Mouse (Mus musculus) CH12.LX (cell line): Measurements from ENCODE around the gene Rita1. TPM values are rescaled to one million over a fixed set of nuclear protein-coding genes. Genes with fewer than 3 reads are reported as not detected.

ENCODE experiments used
- DNase-seq: peaks from one replicate; pipeline ENCODE4 v3.0.0-alpha.2; 2013; ENCODE audit errors: extremely low read depth
- H3K27ac ChIP-seq: 2 replicates; pipeline ENCODE4 v1.5.1; 2012; ENCODE audit warnings: low read depth, mild to moderate bottlenecking, control low read depth, moderate library complexity; ENCODE audit not compliant: insufficient read depth
- H3K27me3 ChIP-seq: replicated peaks from 2 replicates; pipeline ENCODE3; 2012; ENCODE audit warnings: inconsistent platforms
- H3K36me3 ChIP-seq, 2 experiments: replicated peaks in 1 of 2; 2 replicates each; pipeline versions ENCODE3 to v1.6.1; 2012; ENCODE audit warnings: inconsistent platforms in 1 of 2, low read length in 1 of 2, mild to moderate bottlenecking in 1 of 2, mixed read lengths in 1 of 2, moderate library complexity in 1 of 2; ENCODE audit not compliant: control insufficient read depth in 1 of 2, insufficient read depth in 1 of 2
- H3K4me1 ChIP-seq, 2 experiments: 2 replicates each; pipeline ENCODE4 v1.6.1; 2012; ENCODE audit warnings: inconsistent platforms in 1 of 2, moderate library complexity in 1 of 2; ENCODE audit not compliant: insufficient read depth in 2 of 2, control insufficient read depth in 1 of 2
- H3K4me2 ChIP-seq: 2 replicates; pipeline ENCODE4 v1.6.1; 2012; ENCODE audit warnings: low read depth, mild to moderate bottlenecking, control low read depth; ENCODE audit not compliant: poor library complexity, insufficient read depth, severe bottlenecking
- H3K4me3 ChIP-seq, 3 experiments: fragments of 150-350 bp in 1 of 3; sonication (generic) in 1 of 3; replicated peaks in 1 of 3; 2 replicates each; pipeline versions ENCODE3 to v1.5.1; 2011 to 2012; ENCODE audit warnings: low read depth in 2 of 3, low read length in 2 of 3, mild to moderate bottlenecking in 2 of 3, moderate library complexity in 2 of 3, control low read depth in 1 of 3, improper control_type of control experiment in 1 of 3, inconsistent platforms in 1 of 3, mixed read lengths in 1 of 3; ENCODE audit not compliant: poor library complexity in 1 of 3
- H3K79me2 ChIP-seq: replicated peaks from 2 replicates; pipeline ENCODE4 v1.6.1; 2012; ENCODE audit warnings: mild to moderate bottlenecking, moderate library complexity; ENCODE audit not compliant: control insufficient read depth, poor library complexity, insufficient read depth, severe bottlenecking; ENCODE audit errors: extremely low read depth
- H3K9ac ChIP-seq: 2 replicates; pipeline ENCODE4 v1.6.1; 2012; ENCODE audit warnings: low read depth, mild to moderate bottlenecking, control low read depth, moderate library complexity; ENCODE audit not compliant: insufficient read depth
- H3K9me3 ChIP-seq: replicated peaks from 2 replicates; pipeline ENCODE3; 2012; ENCODE audit warnings: low read length, inconsistent platforms, mixed read lengths
- BHLHE40 ChIP-seq: IDR thresholded peaks from 2 replicates; pipeline ENCODE4 v1.6.1; 2011; ENCODE audit warnings: mild to moderate bottlenecking, low read depth, low read length, improper control_type of control experiment
- CHD2 ChIP-seq: IDR thresholded peaks from 2 replicates; pipeline ENCODE4 v1.6.1; 2011; ENCODE audit warnings: low read length, improper control_type of control experiment
- CTCF ChIP-seq, 2 experiments: IDR thresholded peaks in 1 of 2; conservative IDR thresholded peaks in 1 of 2; 2 replicates each; pipeline ENCODE4 v1.5.1; 2011 to 2012; ENCODE audit warnings: low read depth in 2 of 2, low read length in 2 of 2, improper control_type of control experiment in 1 of 2, inconsistent platforms in 1 of 2, mild to moderate bottlenecking in 1 of 2, moderate library complexity in 1 of 2
- E2F4 ChIP-seq: IDR thresholded peaks from 2 replicates; pipeline ENCODE4 v1.6.1; 2011; ENCODE audit warnings: low read depth, low read length, improper control_type of control experiment; ENCODE audit not compliant: insufficient replicate concordance
- ELF1 ChIP-seq: IDR thresholded peaks from 2 replicates; pipeline ENCODE4 v1.6.1; 2014; ENCODE audit warnings: low read depth, mild to moderate bottlenecking, inconsistent platforms, low read length, improper control_type of control experiment
- EP300 ChIP-seq: IDR thresholded peaks from 2 replicates; pipeline ENCODE4 v1.6.1; 2011; ENCODE audit warnings: low read length, improper control_type of control experiment
- ETS1 ChIP-seq: conservative IDR thresholded peaks from 2 replicates; pipeline ENCODE4 v1.6.1; 2012; ENCODE audit warnings: low read depth, mild to moderate bottlenecking, inconsistent platforms, low read length, improper control_type of control experiment, moderate library complexity
- GABPA ChIP-seq: IDR thresholded peaks from 2 replicates; pipeline ENCODE4 v1.6.1; 2012; ENCODE audit warnings: low read depth, low read length, improper control_type of control experiment, inconsistent platforms; ENCODE audit not compliant: insufficient replicate concordance
- HCFC1 ChIP-seq: IDR thresholded peaks from 2 replicates; pipeline ENCODE4 v1.6.1; 2012; ENCODE audit warnings: low read depth, mild to moderate bottlenecking, inconsistent platforms, low read length, improper control_type of control experiment
- IRF4 ChIP-seq: IDR thresholded peaks from 2 replicates; pipeline ENCODE4 v1.6.1; 2014; ENCODE audit warnings: low read depth, mild to moderate bottlenecking, inconsistent platforms, low read length, improper control_type of control experiment
- JUN ChIP-seq: IDR thresholded peaks from 2 replicates; pipeline ENCODE4 v1.6.1; 2011; ENCODE audit warnings: low read depth, mild to moderate bottlenecking, low read length, improper control_type of control experiment, moderate library complexity; ENCODE audit not compliant: insufficient read depth
- KAT2A ChIP-seq: IDR thresholded peaks from 2 replicates; pipeline ENCODE4 v1.6.1; 2012; ENCODE audit warnings: low read length, improper control_type of control experiment, inconsistent platforms; ENCODE audit not compliant: insufficient replicate concordance
- MAFK ChIP-seq: IDR thresholded peaks from 2 replicates; pipeline ENCODE4 v1.6.1; 2011; ENCODE audit warnings: low read length, improper control_type of control experiment; ENCODE audit not compliant: insufficient replicate concordance
- MAX ChIP-seq: IDR thresholded peaks from 2 replicates; pipeline ENCODE4 v1.6.1; 2011; ENCODE audit warnings: low read length, improper control_type of control experiment
- MAZ ChIP-seq: IDR thresholded peaks from 2 replicates; pipeline ENCODE4 v1.6.1; 2012; ENCODE audit warnings: low read depth, mild to moderate bottlenecking, inconsistent platforms, low read length, improper control_type of control experiment, moderate library complexity
- MEF2A ChIP-seq: IDR thresholded peaks from 2 replicates; pipeline ENCODE4 v1.6.1; 2014; ENCODE audit warnings: low read depth, mild to moderate bottlenecking, inconsistent platforms, low read length, improper control_type of control experiment, borderline replicate concordance
- MXI1 ChIP-seq: IDR thresholded peaks from 2 replicates; pipeline ENCODE4 v1.6.1; 2011; ENCODE audit warnings: mild to moderate bottlenecking, low read depth, low read length, improper control_type of control experiment
- NELFE ChIP-seq: IDR thresholded peaks from 2 replicates; pipeline ENCODE4 v1.6.1; 2011; ENCODE audit warnings: low read depth, low read length, improper control_type of control experiment
- NRF1 ChIP-seq: IDR thresholded peaks from 2 replicates; pipeline ENCODE4 v1.6.1; 2014; ENCODE audit warnings: low read depth, mild to moderate bottlenecking, inconsistent platforms, low read length, improper control_type of control experiment, moderate library complexity
- PAX5 ChIP-seq: IDR thresholded peaks from 2 replicates; pipeline ENCODE4 v1.6.1; 2012; ENCODE audit warnings: low read length, inconsistent platforms, mixed read lengths
- POLR2A ChIP-seq: IDR thresholded peaks from 2 replicates; pipeline ENCODE4 v1.6.1; 2011; ENCODE audit warnings: low read depth, mild to moderate bottlenecking, improper control_type of control experiment, low read length
- POLR2AphosphoS2 ChIP-seq: IDR thresholded peaks from 2 replicates; pipeline ENCODE4 v1.6.1; 2011; ENCODE audit warnings: low read depth, low read length, improper control_type of control experiment
- RAD21 ChIP-seq: IDR thresholded peaks from 2 replicates; pipeline ENCODE4 v1.6.1; 2011; ENCODE audit warnings: low read depth, mild to moderate bottlenecking, low read length, improper control_type of control experiment, moderate library complexity
- SIN3A ChIP-seq: IDR thresholded peaks from 2 replicates; pipeline ENCODE4 v1.6.1; 2012; ENCODE audit warnings: low read length, improper control_type of control experiment, inconsistent platforms
- SMC3 ChIP-seq: IDR thresholded peaks from 2 replicates; pipeline ENCODE4 v1.6.1; 2011; ENCODE audit warnings: low read depth, low read length, improper control_type of control experiment
- TBP ChIP-seq: conservative IDR thresholded peaks from 2 replicates; pipeline ENCODE4 v1.6.1; 2011; ENCODE audit warnings: low read depth, low read length, improper control_type of control experiment
- UBTF ChIP-seq: IDR thresholded peaks from 2 replicates; pipeline ENCODE4 v1.6.1; 2012; ENCODE audit warnings: low read depth, mild to moderate bottlenecking, inconsistent platforms, low read length, improper control_type of control experiment, moderate library complexity
- USF1 ChIP-seq: IDR thresholded peaks from 2 replicates; pipeline ENCODE4 v1.6.1; 2014; ENCODE audit warnings: low read depth, mild to moderate bottlenecking, inconsistent platforms, low read length, improper control_type of control experiment
- USF2 ChIP-seq: conservative IDR thresholded peaks from 2 replicates; pipeline ENCODE4 v1.6.1; 2011; ENCODE audit warnings: low read depth, low read length, improper control_type of control experiment
- ZC3H11A ChIP-seq: IDR thresholded peaks from 2 replicates; pipeline ENCODE4 v1.6.1; 2012; ENCODE audit warnings: low read depth, mild to moderate bottlenecking, inconsistent platforms, low read length, improper control_type of control experiment
- ZKSCAN1 ChIP-seq: IDR thresholded peaks from 2 replicates; pipeline ENCODE4 v1.6.1; 2012; ENCODE audit warnings: low read depth, inconsistent platforms, low read length, improper control_type of control experiment, borderline replicate concordance
- ZNF384 ChIP-seq: IDR thresholded peaks from 2 replicates; pipeline ENCODE4 v1.6.1; 2012; ENCODE audit warnings: low read depth, low read length, improper control_type of control experiment, inconsistent platforms
- dilution Hi-C: fragments of 300-500 bp; cut with MboI; formaldehyde crosslinking; loops from 2 replicates; pipeline ENCODE4 v1.14.3; 2020; ENCODE audit warnings: low sequenced_read_pairs; ENCODE audit not compliant: extremely low pct_unique_long_range_greater_than_20kb, extremely low pct_ligation_motif_present
- in situ Hi-C: fragments of 300-500 bp; cut with MboI; formaldehyde crosslinking; loops from 3 replicates; pipeline ENCODE4 v1.14.3; 2019; ENCODE audit warnings: low sequenced_read_pairs, low pct_ligation_motif_present, low pct_unique_long_range_greater_than_20kb, mixed read lengths
- polyA plus RNA-seq: library from polyadenylated mRNA; unstranded; fragments of >175 nt; gene quantifications from 2 replicates; pipeline ENCODE4 v1.2.1, GENCODE M21; 2012; ENCODE audit warnings: low read depth; ENCODE audit not compliant: insufficient read length
- total RNA-seq, 2 experiments: library from RNA; depleted of rRNA; stranded (reverse); fragments of 300-350 nt in 1 of 2; fragments of >200 nt in 1 of 2; gene quantifications; 2 replicates each; pipeline ENCODE4 v1.2.3; 2012 to 2014

Gene Rita1
- total and polyA plus RNA-seq, 3 experiments, result 6.3 to 10.2 (median 7.3) TPM

GRCm38 (mm10) chr5:120635633-120636032, 23.2 kb upstream of the Rita1 start:
- Histone ChIP-seq H3K36me3 (peaks cover 0 to 6% of the 10 kb centered on the region in 2 experiments), H3K79me2 (no peaks in the 10 kb centered on the region), H3K4me2 (no peak overlapping the region), H3K9ac (no peak overlapping the region), H3K4me1 (peaks cover 19 to 24% of the 10 kb centered on the region in 2 experiments), H3K4me3 (no peak overlapping the region), H3K9me3 (peaks cover 23% of the 10 kb centered on the region), H3K27me3 (no peaks in the 10 kb centered on the region), H3K27ac (no peak overlapping the region)
- in situ Hi-C loops, result no loop called here
- dilution Hi-C loops, result no loop called here
- TF ChIP-seq SIN3A, result no peak
- TF ChIP-seq POLR2A, result no peak
- TF ChIP-seq CTCF (conservative IDR thresholded peaks at IDR 0.05 in 1 of 2, IDR thresholded peaks at IDR 0.05 in 1 of 2; ENCODE audit: low read depth in 2 of 2, low read length in 2 of 2), result no peak
- no peak for DNase-seq

DNA sequence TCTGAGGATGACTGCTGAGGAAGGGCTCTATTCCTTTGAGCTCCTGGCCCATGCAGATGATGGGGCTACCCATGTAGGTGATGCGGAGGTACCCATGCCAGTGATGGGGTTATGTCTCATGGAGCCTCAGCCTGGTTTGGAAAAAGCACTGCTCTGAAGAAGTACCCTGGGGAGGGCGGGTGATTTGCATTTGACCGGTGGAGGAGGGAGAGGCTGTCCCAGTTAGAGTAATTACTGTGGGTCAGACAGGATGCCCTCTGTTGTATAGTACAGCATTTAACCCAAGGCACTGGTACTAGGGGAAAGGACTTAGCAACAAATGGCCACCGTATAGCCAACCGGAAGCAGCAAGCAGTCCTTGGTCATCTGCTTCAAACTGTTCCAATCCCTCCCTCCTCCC, 22.5 kb upstream of the Rita1 start:
- H3K9ac ChIP-seq, result no peak overlapping the region
- H3K4me2 ChIP-seq, result no peak overlapping the region
- no peaks in the 10 kb centered on the region for H3K27me3 ChIP-seq
- peak; percentile 59 for DNase-seq
- H3K4me3 ChIP-seq, result no peak overlapping the region
- in situ Hi-C loops, result no loop called here
- no peak for TF ChIP-seq SIN3A
- no peak for TF ChIP-seq JUN
- 0 out of 2 replicates have a peak, but pooled peaks have one; percentile 65 for TF ChIP-seq MAZ
- TF ChIP-seq UBTF, result no peak
- no peak for TF ChIP-seq TBP
- no peak for TF ChIP-seq ZKSCAN1
- TF ChIP-seq ZNF384, result no peak
- peak; percentile 34 for TF ChIP-seq ETS1
- peak; percentile 11; the same call in 1 of the 2 replicates for TF ChIP-seq IRF4
- TF ChIP-seq EP300, result no peak
- TF ChIP-seq NELFE, result no peak
- TF ChIP-seq USF1, result no peak
- TF ChIP-seq POLR2AphosphoS2, result no peak
- TF ChIP-seq MXI1, result no peak
- TF ChIP-seq HCFC1, result no peak
- TF ChIP-seq SMC3, result no peak
- no peak for TF ChIP-seq MAX
- no peak for TF ChIP-seq NRF1
- no peak for TF ChIP-seq BHLHE40
- no peak for TF ChIP-seq PAX5
- TF ChIP-seq POLR2A, result 0 out of 2 replicates have a peak, but pooled peaks have one; percentile 19
- TF ChIP-seq KAT2A, result no peak
- TF ChIP-seq GABPA, result no peak
- TF ChIP-seq MEF2A, result peak; percentile 47; the same call in 1 of the 2 replicates
- no peak for TF ChIP-seq MAFK
- TF ChIP-seq E2F4, result no peak
- TF ChIP-seq ZC3H11A, result no peak
- no peak for TF ChIP-seq USF2
- peak; percentile 37; the same call in 1 of the 2 replicates for TF ChIP-seq CHD2
- TF ChIP-seq ELF1, result no peak
- no peak for TF ChIP-seq RAD21
- TF ChIP-seq, all 38 proteins: peak for 6
- Histone ChIP-seq H3K9me3 (peaks cover 23% of the 10 kb centered on the region), H3K36me3 (peaks cover 0 to 9% of the 10 kb centered on the region in 2 experiments), H3K4me1 (peaks cover 15 to 24% of the 10 kb centered on the region in 2 experiments), H3K79me2 (no peaks in the 10 kb centered on the region), H3K27ac (no peak overlapping the region)
- dilution Hi-C loops, result no loop called here
